Mouse (Mus musculus) hindbrain, postnatal 0 days (tissue): ENCODE data around the gene Pkp2. TPM values are rescaled to one million over a fixed set of nuclear protein-coding genes. Genes with fewer than 3 reads are reported as not detected.
"Not testable (repeated sequence)": the region's sequence is repeated elsewhere in the genome, so short reads cannot be mapped to it uniquely, and the experiment has no call there.

Experiments
- ATAC-seq: fragments of 200-750 bp; cut with Nextera tagmentation; 2 replicates; pipeline ENCODE4 v1.8.0; 2017; ENCODE audit warnings: mild to moderate bottlenecking, moderate TSS enrichment, moderate library complexity
- DNase-seq: peaks from one replicate; pipeline ENCODE4 v3.0.0-alpha.2; 2015; ENCODE audit warnings: low spot score
- H3K27ac ChIP-seq: fragments of 300-500 bp; sonication (generic); 2 replicates; pipeline ENCODE4 v1.5.1; 2014; ENCODE audit warnings: mild to moderate bottlenecking
- H3K27me3 ChIP-seq: fragments of 300-500 bp; sonication (generic); 2 replicates; pipeline ENCODE4 v1.6.1; 2014; ENCODE audit warnings: low read length, mixed read lengths; ENCODE audit not compliant: insufficient read depth
- H3K36me3 ChIP-seq: fragments of 300-500 bp; sonication (generic); 2 replicates; pipeline ENCODE4 v1.6.1; 2014; ENCODE audit warnings: low read length, mixed read lengths; ENCODE audit not compliant: insufficient read depth
- H3K4me1 ChIP-seq: fragments of 300-500 bp; sonication (generic); 2 replicates; pipeline ENCODE4 v1.6.1; 2014; ENCODE audit warnings: antibody characterized with exemption, low read length, mixed read lengths; ENCODE audit not compliant: insufficient read depth
- H3K4me2 ChIP-seq: fragments of 300-500 bp; sonication (generic); 2 replicates; pipeline ENCODE4 v1.6.1; 2014; ENCODE audit warnings: low read depth, mild to moderate bottlenecking, low read length, moderate library complexity, mixed read lengths
- H3K4me3 ChIP-seq: fragments of 300-500 bp; sonication (generic); 2 replicates; pipeline ENCODE4 v1.5.1; 2014; ENCODE audit warnings: low read length
- H3K9ac ChIP-seq: fragments of 300-500 bp; sonication (generic); replicated peaks from 2 replicates; pipeline ENCODE4 v1.6.1; 2014; ENCODE audit warnings: mild to moderate bottlenecking, low read length, moderate library complexity, mixed read lengths
- H3K9me3 ChIP-seq: fragments of 300-500 bp; sonication (generic); 2 replicates; pipeline ENCODE4 v1.6.1; 2016; ENCODE audit warnings: low read length, mixed read lengths
- CTCF ChIP-seq: IDR thresholded peaks from 2 replicates; pipeline ENCODE4 v1.5.1; 2016; ENCODE audit warnings: antibody characterized with exemption, control low read depth, low read depth
- WGBS: fragments of 180-500 bp; shearing (Covaris S2); extraction: QIAGEN DNeasy Blood & Tissue Kit; methylation state at CpG from one replicate; pipeline ENCODE4 v1.1.7; 2014; 5-methylcytosine and 5-hydroxymethylcytosine counted together
- polyA plus RNA-seq: library from polyadenylated mRNA; unstranded; fragments of >200 nt; fragmentation: Nextera tagmentation; extraction: Ambion mirVana; gene quantifications from 2 replicates; pipeline ENCODE4 v1.2.1, GENCODE M21; 2015
- total RNA-seq: library from RNA; depleted of rRNA; stranded (reverse); fragments of >200 nt; gene quantifications from 2 replicates; pipeline ENCODE4 v1.2.3, GENCODE M21; 2014

Pkp2 gene
- total and polyA plus RNA-seq, 2 experiments from 2014 or later: 1.4 to 1.9 TPM

GRCm38 (mm10) chr16:16233919-16234318, 20.8 kb downstream of the Pkp2 start:
- Histone ChIP-seq H3K27me3 (no peaks in the 10 kb centered on the region), H3K9me3 (no peaks in the 10 kb centered on the region), H3K9ac (no peak overlapping the region), H3K27ac (no peak overlapping the region), H3K4me1 (no peaks in the 10 kb centered on the region), H3K4me3 (no peak overlapping the region), H3K36me3 (no peaks in the 10 kb centered on the region), H3K4me2 (no peak overlapping the region)
- no peak for TF ChIP-seq CTCF
- ATAC-seq (no peak), DNase-seq (no peak)
- WGBS: 94% methylated on average over 2 of the region's 2 CpGs

GRCm38 (mm10) chr16:16236681-16237080, 23.6 kb downstream of the Pkp2 start:
- not testable (repeated sequence) for ATAC-seq, H3K36me3 ChIP-seq, H3K4me3 ChIP-seq, H3K27ac ChIP-seq, H3K4me2 ChIP-seq, H3K9me3 ChIP-seq, H3K9ac ChIP-seq, H3K27me3 ChIP-seq, H3K4me1 ChIP-seq, DNase-seq
- 87% methylated on average over 9 of the region's 9 CpGs for WGBS

- no peak for ATAC-seq
- TF ChIP-seq CTCF: no peak
- Histone ChIP-seq H3K36me3 (no peaks in the 10 kb centered on the region), H3K9ac (no peak overlapping the region), H3K4me1 (no peaks in the 10 kb centered on the region), H3K9me3 (no peaks in the 10 kb centered on the region), H3K4me3 (no peak overlapping the region), H3K4me2 (no peak overlapping the region), H3K27me3 (no peaks in the 10 kb centered on the region), H3K27ac (no peak overlapping the region)
- WGBS: 86% methylated on average over 2 of the region's 2 CpGs
- no peak for DNase-seq
Observed at GRCm38 (mm10) chr16:16238356-16238755, 25.2 kb downstream of the Pkp2 start.

- 70% methylated on average over 2 of the region's 2 CpGs for WGBS
- H3K4me1 ChIP-seq: no peaks in the 10 kb centered on the region
- DNase-seq (no peak), ATAC-seq (no peak)
- no peaks in the 10 kb centered on the region for H3K36me3 ChIP-seq
- H3K27me3 ChIP-seq: no peaks in the 10 kb centered on the region
- no peak overlapping the region for H3K4me2 ChIP-seq
- H3K9me3 ChIP-seq: no peaks in the 10 kb centered on the region
- no peak for TF ChIP-seq CTCF
- H3K27ac ChIP-seq: no peak overlapping the region
- H3K4me3 ChIP-seq: no peak overlapping the region
- no peak overlapping the region for H3K9ac ChIP-seq
Observed at GRCm38 (mm10) chr16:16244711-16245110, 31.6 kb downstream of the Pkp2 start.

- Histone ChIP-seq H3K4me2 (no peak overlapping the region), H3K27me3 (no peaks in the 10 kb centered on the region), H3K36me3 (no peaks in the 10 kb centered on the region), H3K4me3 (no peak overlapping the region), H3K4me1 (no peaks in the 10 kb centered on the region), H3K27ac (no peak overlapping the region), H3K9me3 (no peaks in the 10 kb centered on the region), H3K9ac (no peak overlapping the region)
- no peak for TF ChIP-seq CTCF
- WGBS: 74% methylated on average over 2 of the region's 2 CpGs
- no peak for ATAC-seq
- no peak for DNase-seq
Observed at GRCm38 (mm10) chr16:16250470-16250869, 37.4 kb downstream of the Pkp2 start.

GRCm38 (mm10) chr16:16253326-16254074, 40.4 kb downstream of the Pkp2 start:
- no peak overlapping the region for H3K4me2 ChIP-seq
- DNase-seq: peak; percentile 41
- ATAC-seq: peak; percentile 79
- WGBS: 42% methylated on average over 4 of the region's 4 CpGs
- H3K4me1 ChIP-seq: no peaks in the 10 kb centered on the region
- H3K27ac ChIP-seq: no peak overlapping the region
- no peaks in the 10 kb centered on the region for H3K27me3 ChIP-seq
- no peak for TF ChIP-seq CTCF
- no peaks in the 10 kb centered on the region for H3K36me3 ChIP-seq
- H3K4me3 ChIP-seq: no peak overlapping the region
- H3K9me3 ChIP-seq: no peaks in the 10 kb centered on the region
- H3K9ac ChIP-seq: no peak overlapping the region

- DNase-seq: no peak
- no peak overlapping the region for H3K9ac ChIP-seq
- 75% methylated on average over 1 of the region's 1 CpGs for WGBS
- no peak overlapping the region for H3K4me3 ChIP-seq
- no peaks in the 10 kb centered on the region for H3K9me3 ChIP-seq
- no peaks in the 10 kb centered on the region for H3K36me3 ChIP-seq
- no peaks in the 10 kb centered on the region for H3K4me1 ChIP-seq
- no peak overlapping the region for H3K4me2 ChIP-seq
- no peak for ATAC-seq
- TF ChIP-seq CTCF: no peak
- no peak overlapping the region for H3K27ac ChIP-seq
- no peaks in the 10 kb centered on the region for H3K27me3 ChIP-seq
Observed at GRCm38 (mm10) chr16:16255217-16255616, 42.1 kb downstream of the Pkp2 start.
